Mouse (Mus musculus): Measurements from ENCODE around the gene Trio.

GRCm38 (mm10) chr15:27759890-27760289 lies 265.8 kb downstream of the Trio start:
- TF ChIP-seq EP300 (optimal IDR thresholded peaks at IDR 0.05) (no peak), CTCF (IDR thresholded peaks at IDR 0.05; ENCODE audit: low read depth) (no peak)

Measured in stomach, postnatal 0 days (tissue).